Comparison of ENCODE assay signal across 18 mouse cellular contexts in genomic region chr16:61911164-61911563, GRCm38 (mm10).
A peak's percentile ranks its signal among the peaks of the same experiment; 100 is the strongest.
DNase-seq lines count a peak whose midpoint lies in the region; ATAC-seq lines count a peak whose summit lies in the region.
"Had no signal": no experiment of that assay in that cellular context is flagged by ENCODE, and none has a peak within 500 bp of the region (broad histone marks: within the 10 kb centered on the region; RNA-seq: fewer than 3 reads in every experiment).

No protein-coding gene starts in this region.

- 64% methylated on average over 6 of the region's 6 CpGs for WGBS in neural tube, embryonic 12.5 days
- 47% methylated on average over 6 of the region's 6 CpGs for WGBS in neural tube, embryonic 13.5 days
- 34% methylated on average over 6 of the region's 6 CpGs for WGBS in neural tube, embryonic 15.5 days

- H3K27ac ChIP-seq in neural tube, embryonic 12.5 days, result no peak overlapping the region
- H3K27ac ChIP-seq in neural tube, embryonic 13.5 days (replicated peaks), result no peak overlapping the region
- H3K27ac ChIP-seq in neural tube, embryonic 15.5 days (replicated peaks), result no peak overlapping the region
- H3K27ac ChIP-seq: embryonic facial prominence, embryonic 10.5 days; embryonic facial prominence, embryonic 12.5 days; forebrain, embryonic 13.5 days; forebrain, embryonic 15.5 days had no signal

- no peaks in the 10 kb centered on the region for H3K36me3 ChIP-seq in neural tube, embryonic 12.5 days
- no peaks in the 10 kb centered on the region for H3K36me3 ChIP-seq in neural tube, embryonic 13.5 days
- H3K36me3 ChIP-seq in neural tube, embryonic 15.5 days, result no peaks in the 10 kb centered on the region
- H3K36me3 ChIP-seq: embryonic facial prominence, embryonic 10.5 days; embryonic facial prominence, embryonic 12.5 days; forebrain, embryonic 15.5 days had no signal

- ATAC-seq in neural tube, embryonic 12.5 days (ENCODE audit: low FRiP score, low read depth), result 0 out of 2 replicates have a peak, but pooled peaks have one; percentile 53
- peak; percentile 86 for ATAC-seq in neural tube, embryonic 13.5 days (ENCODE audit: low read depth)
- peak; percentile 72 for ATAC-seq in neural tube, embryonic 15.5 days (ENCODE audit: low FRiP score)
- ATAC-seq: forebrain, embryonic 13.5 days; forebrain, embryonic 15.5 days had no signal

- intact Hi-C loops in gastrocnemius, postnatal 36 days (cut with DNase I), result no loop called here

- H3K9ac ChIP-seq in neural tube, embryonic 12.5 days, result no peak overlapping the region
- H3K9ac ChIP-seq in neural tube, embryonic 13.5 days, result no peak overlapping the region
- H3K9ac ChIP-seq in neural tube, embryonic 15.5 days (replicated peaks), result no peak overlapping the region
- H3K9ac ChIP-seq: embryonic facial prominence, embryonic 12.5 days; forebrain, embryonic 13.5 days; forebrain, embryonic 15.5 days had no signal

- H3K27me3 ChIP-seq in neural tube, embryonic 12.5 days (replicated peaks), result no peaks in the 10 kb centered on the region
- no peaks in the 10 kb centered on the region for H3K27me3 ChIP-seq in neural tube, embryonic 13.5 days
- H3K27me3 ChIP-seq in neural tube, embryonic 15.5 days (replicated peaks), result no peaks in the 10 kb centered on the region
- H3K27me3 ChIP-seq: embryonic facial prominence, embryonic 12.5 days; forebrain, embryonic 13.5 days; forebrain, embryonic 15.5 days had no signal

- no peaks in the 10 kb centered on the region for H3K4me1 ChIP-seq in neural tube, embryonic 12.5 days
- no peaks in the 10 kb centered on the region for H3K4me1 ChIP-seq in neural tube, embryonic 13.5 days (replicated peaks)
- no peaks in the 10 kb centered on the region for H3K4me1 ChIP-seq in neural tube, embryonic 15.5 days
- H3K4me1 ChIP-seq: embryonic facial prominence, embryonic 10.5 days; embryonic facial prominence, embryonic 12.5 days; forebrain, embryonic 13.5 days; forebrain, embryonic 15.5 days had no signal

- no peak overlapping the region for H3K4me3 ChIP-seq in neural tube, embryonic 12.5 days
- no peak overlapping the region for H3K4me3 ChIP-seq in neural tube, embryonic 13.5 days
- no peak overlapping the region for H3K4me3 ChIP-seq in neural tube, embryonic 15.5 days (replicated peaks)
- H3K4me3 ChIP-seq: embryonic facial prominence, embryonic 10.5 days; embryonic facial prominence, embryonic 12.5 days; forebrain, embryonic 13.5 days; forebrain, embryonic 15.5 days had no signal

- no peak for DNase-seq in neural tube, embryonic 10.5 days (ENCODE audit: extremely low spot score, low spot score)
- DNase-seq in right cerebral cortex, postnatal 14 days, result no peak
- no peak for DNase-seq in gastrocnemius, postnatal 36 days
- DNase-seq: adrenal gland, adult 2 months; adrenal gland, postnatal 10 days; adrenal gland, postnatal 25 days; cerebellum, adult 11-12 months; cerebellum, adult 2 months; cerebellum, adult 9-10 months; cerebellum, postnatal 10 days; cerebellum, postnatal 25 days had no signal

- no peak overlapping the region for H3K4me2 ChIP-seq in neural tube, embryonic 12.5 days (replicated peaks)
- no peak overlapping the region for H3K4me2 ChIP-seq in neural tube, embryonic 13.5 days
- H3K4me2 ChIP-seq in neural tube, embryonic 15.5 days, result no peak overlapping the region
- H3K4me2 ChIP-seq: embryonic facial prominence, embryonic 12.5 days; forebrain, embryonic 13.5 days; forebrain, embryonic 15.5 days had no signal

- H3K9me3 ChIP-seq in neural tube, embryonic 12.5 days, result no peaks in the 10 kb centered on the region
- no peaks in the 10 kb centered on the region for H3K9me3 ChIP-seq in neural tube, embryonic 13.5 days
- no peaks in the 10 kb centered on the region for H3K9me3 ChIP-seq in neural tube, embryonic 15.5 days (replicated peaks)
- H3K9me3 ChIP-seq: embryonic facial prominence, embryonic 10.5 days; embryonic facial prominence, embryonic 12.5 days; forebrain, embryonic 13.5 days; forebrain, embryonic 15.5 days had no signal
